Mouse (Mus musculus): ENCODE results near the gene Gm21775. TPM values are rescaled to one million over a fixed set of nuclear protein-coding genes. Genes with fewer than 3 reads are reported as not detected.
"Not testable (repeated sequence)": the region's sequence is repeated elsewhere in the genome, so short reads cannot be mapped to it uniquely, and the experiment has no call there.

Gene Gm21775
- not detected for polyA plus RNA-seq (2017; shearing (Covaris generic))

DNA sequence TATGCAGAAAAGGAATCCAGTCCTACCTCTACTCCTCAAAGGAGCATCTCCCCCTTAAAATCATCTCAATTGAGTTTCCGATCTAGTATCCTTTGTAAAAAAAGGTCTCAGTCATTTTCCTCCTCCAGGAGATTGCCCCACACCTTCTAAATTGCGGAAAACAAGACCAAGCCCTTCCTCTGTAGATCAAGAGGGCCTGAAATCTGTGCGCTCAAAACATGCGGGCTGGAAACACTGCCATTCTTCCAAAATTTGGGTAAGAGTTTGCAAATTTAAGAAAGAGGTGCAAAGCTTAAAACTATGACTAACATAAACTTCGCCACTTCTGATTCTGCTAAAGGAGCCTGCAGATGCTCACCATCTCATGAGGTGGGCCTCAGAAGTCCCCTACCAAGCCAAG lies at the start of gene Gm21775:
Gene Gm21775 (plus strand): TSS at position 301 of the 400 bp plus-strand sequence.
- ATAC-seq: not testable (repeated sequence)

DNA sequence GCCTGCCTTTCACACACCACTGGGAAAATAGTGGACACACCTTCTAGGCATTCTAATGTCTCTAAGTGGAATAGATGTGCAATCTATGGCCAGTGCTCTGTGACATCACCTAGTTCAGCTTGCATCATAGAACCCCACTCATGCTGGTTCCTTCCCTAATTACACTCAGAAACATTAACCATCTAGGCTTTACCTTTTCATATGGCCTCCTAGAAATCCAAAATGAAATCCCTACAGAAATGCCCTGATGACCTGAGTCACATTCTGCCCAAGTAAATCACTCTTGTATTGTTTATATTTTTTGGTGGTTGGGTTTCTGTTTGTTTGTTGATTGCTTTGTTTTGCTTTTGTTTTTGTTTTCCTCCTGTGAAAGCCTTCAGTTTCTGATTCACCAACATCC lies 17.3 kb upstream of the Gm21775 start, which contains the start of gene Gm20737:
Gene Gm20737 (minus strand): TSS at position 101 of the 400 bp plus-strand sequence.
- not testable (repeated sequence) for ATAC-seq

Other genes with a start within 250 kb of the Gm21775 start
- gene Gm20834, start 228.9 kb upstream of the Gm21775 start, polyA plus RNA-seq (2017; shearing (Covaris generic)): not detected
- gene Gm28510, start 140.7 kb upstream of the Gm21775 start, polyA plus RNA-seq (2017; shearing (Covaris generic)): not detected
- gene Gm20737, start 17.4 kb upstream of the Gm21775 start, polyA plus RNA-seq (2017; shearing (Covaris generic)): not detected
- gene Gm21900, start 62.9 kb downstream of the Gm21775 start, polyA plus RNA-seq (2017; shearing (Covaris generic)): not detected
- not detected for gene Gm20777, start 199.0 kb downstream of the Gm21775 start, polyA plus RNA-seq (2017; shearing (Covaris generic))

Data from CD4-positive, CD25-positive, alpha-beta regulatory T cell, adult 4 months (primary cell).